Mouse (Mus musculus) adrenal gland, postnatal 25 days (tissue): ENCODE measurements around the gene Tmem171. TPM values are rescaled to one million over a fixed set of nuclear protein-coding genes. Genes with fewer than 3 reads are reported as not detected.

Experiments used
- DNase-seq: peaks from one replicate; pipeline ENCODE4 v3.0.0; 2021; ENCODE audit warnings: mixed read lengths
- total RNA-seq: library from RNA; stranded (reverse); gene quantifications from 2 replicates; pipeline ENCODE4 v1.2.3, GENCODE M21; 2021

Gene Tmem171
- total RNA-seq, 1 experiment from 2014 or later = not detected

DNA sequence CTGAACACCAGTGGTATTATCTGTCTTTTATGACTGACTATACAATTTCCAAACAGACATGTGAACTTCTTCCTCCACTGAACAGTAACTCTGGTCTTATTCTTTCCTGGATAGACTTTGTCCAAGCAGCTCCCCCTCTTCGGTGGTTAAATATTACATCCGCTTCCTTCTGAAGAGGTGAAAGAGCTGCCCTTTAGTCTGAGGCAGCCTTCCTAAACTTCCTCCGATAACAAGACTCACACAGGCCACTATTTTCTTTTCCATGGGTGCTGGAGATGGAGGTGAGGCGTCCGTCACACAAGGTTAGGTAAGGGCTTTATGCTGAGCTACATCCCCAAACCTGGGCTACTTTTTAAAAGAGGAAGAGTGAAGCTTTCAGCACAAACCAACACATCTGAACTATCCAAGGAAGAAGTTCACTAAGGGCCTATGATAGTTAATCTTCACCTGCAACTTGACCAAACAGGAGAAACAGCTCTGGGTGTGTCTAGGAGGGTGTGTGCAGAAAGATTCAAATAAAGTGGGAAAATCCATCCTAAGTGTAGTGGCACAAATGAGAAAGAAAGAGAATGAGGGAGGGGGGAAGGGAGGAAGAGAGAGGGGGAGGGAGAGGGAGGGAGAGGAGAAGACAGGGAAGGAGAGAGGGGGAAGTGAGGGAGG is 56.0 kb downstream of the Tmem171 start:
- no peak for DNase-seq

DNA sequence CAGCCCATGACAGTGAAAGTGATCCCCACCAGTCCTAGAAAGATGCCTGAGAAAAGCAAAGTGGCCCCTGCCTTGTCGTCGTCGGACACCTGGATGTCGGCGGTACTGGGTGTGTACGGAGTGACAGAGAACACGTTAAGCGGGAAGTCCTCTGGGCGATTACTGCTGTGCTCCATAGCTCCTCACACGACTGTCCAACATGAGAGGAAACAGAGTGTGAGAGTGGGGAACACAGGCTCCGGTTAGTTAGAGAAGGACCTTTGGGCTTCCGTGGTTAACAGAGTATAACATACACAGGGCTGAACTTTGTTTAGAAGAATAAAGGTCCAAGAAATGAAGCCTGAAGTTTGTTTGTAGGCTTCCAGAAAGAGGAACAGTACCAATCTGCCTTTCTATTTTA is 57.5 kb downstream of the Tmem171 start, which contains the start of gene Tmem174:
Tmem174 (minus strand) TSS at position 266 of the 400 bp plus-strand sequence.
- DNase-seq = no peak

DNA sequence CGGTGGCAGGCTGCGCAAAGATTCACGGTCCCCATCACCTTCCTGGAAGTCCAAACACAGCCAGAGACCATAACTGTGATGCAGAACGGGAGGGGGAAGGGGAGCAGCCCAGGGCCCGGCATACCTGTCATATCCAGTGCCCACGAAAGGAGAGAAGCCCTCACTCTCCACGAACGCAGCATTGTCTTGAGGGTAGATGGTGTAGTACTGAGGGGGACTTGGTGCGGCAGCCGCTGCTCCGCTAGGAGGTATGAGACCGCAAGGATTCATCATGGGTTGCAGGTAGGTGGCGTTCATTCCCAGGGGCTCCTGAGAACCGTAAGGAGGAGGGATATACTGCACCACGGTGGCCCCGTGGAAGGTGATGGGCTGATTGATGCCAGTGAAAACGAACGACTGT is 58.1 kb downstream of the Tmem171 start:
- DNase-seq = no peak

Other genes starting within 250 kb of the Tmem171 start
- not detected in 2 replicates for gene Gm10320, start 202.8 kb downstream of the Tmem171 start, total RNA-seq
- gene Tmem174, start 57.4 kb downstream of the Tmem171 start, total RNA-seq = not detected in 2 replicates
- gene Fcho2, start 120.6 kb upstream of the Tmem171 start, total RNA-seq = 50.5 and 67.1 TPM in 2 replicates
- gene Tnpo1, start 231.6 kb upstream of the Tmem171 start, total RNA-seq = 106 and 135 TPM in 2 replicates